Mouse (Mus musculus): Measurements from ENCODE around the gene Lrrc73. TPM values are rescaled to one million over a fixed set of nuclear protein-coding genes. Genes with fewer than 3 reads are reported as not detected.

Lrrc73 gene
- total and polyA plus RNA-seq, 3 experiments, result 0.21 to 0.70 (median 0.34) TPM

DNA sequence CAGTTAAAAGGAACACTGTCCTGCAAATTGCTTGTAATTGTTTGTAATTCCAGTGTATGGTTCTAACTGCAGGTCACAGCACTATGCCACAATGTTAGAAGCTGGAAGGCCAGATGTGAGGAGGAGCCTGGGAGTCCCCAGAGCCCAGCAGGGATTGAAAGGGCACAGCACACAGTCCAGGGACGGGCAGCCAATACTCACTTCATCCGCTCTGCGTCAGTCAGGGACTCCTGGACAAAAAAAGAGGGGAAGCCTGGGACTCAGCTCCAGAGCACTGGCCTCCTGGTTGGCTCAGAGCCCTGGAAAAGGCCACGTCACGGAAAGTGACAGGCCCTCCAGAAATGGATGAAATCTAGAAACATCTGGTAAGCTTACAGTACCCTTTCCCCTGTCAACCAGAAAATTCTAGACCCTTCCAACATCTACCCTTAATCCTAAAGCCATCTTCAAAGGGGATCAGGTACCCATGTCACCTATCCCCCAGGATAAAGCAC, 8.9 kb downstream of the Lrrc73 start:
- no peak for DNase-seq
- Histone ChIP-seq H3K27me3 (ENCODE audit: control insufficient read depth, insufficient read depth, low read length) (no peaks in the 10 kb centered on the region), H3K4me1 (ENCODE audit: control insufficient read depth, insufficient read depth, low read length) (no peaks in the 10 kb centered on the region; the same call in 1 of the 2 replicates), H3K79me2 (replicated peaks; ENCODE audit: control insufficient read depth, insufficient read depth, low read length) (peaks cover 1% of the 10 kb centered on the region; the same call in 1 of the 2 replicates), H3K4me3 (no peak overlapping the region), H3K27ac (no peak overlapping the region; the same call in 1 of the 2 replicates), H3K9ac (ENCODE audit: low read depth, low read length) (no peak overlapping the region), H3K36me3 (ENCODE audit: control insufficient read depth, insufficient read depth, low read length) (no peaks in the 10 kb centered on the region)
- no peak for TF ChIP-seq CTCF (IDR thresholded peaks at IDR 0.05)
- TF ChIP-seq POLR2A (IDR thresholded peaks at IDR 0.05; ENCODE audit: insufficient read depth, low read depth, low read length), result no peak
- no peak for TF ChIP-seq EP300 (IDR thresholded peaks at IDR 0.05; ENCODE audit: insufficient read depth, low read depth, low read length)
- intact Hi-C loops (cut with DNase I), result no loop called here
- 53% methylated on average over 5 of the region's 5 CpGs for WGBS

DNA sequence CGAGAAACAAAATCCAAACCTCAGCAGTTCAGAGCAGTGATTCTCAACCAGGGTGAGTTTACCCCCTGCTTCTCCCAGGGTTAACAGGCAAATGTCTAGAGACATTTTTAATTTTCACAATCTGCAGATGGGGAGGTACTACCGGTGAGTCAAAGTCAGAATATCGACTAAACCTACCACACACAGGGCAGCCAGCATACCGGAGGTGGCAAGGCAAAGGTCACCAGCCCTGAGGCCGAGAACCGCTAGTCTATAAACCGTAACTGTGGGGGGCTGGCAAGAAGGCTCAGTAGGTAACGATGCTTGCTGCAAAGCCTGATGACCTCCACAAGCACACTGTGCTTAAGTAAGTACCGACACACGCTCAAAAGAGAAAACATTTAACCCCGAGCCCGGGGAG, 12.2 kb downstream of the Lrrc73 start:
- peaks cover 1% of the 10 kb centered on the region; the same call in 1 of the 2 replicates for H3K79me2 ChIP-seq (replicated peaks; ENCODE audit: control insufficient read depth, insufficient read depth, low read length)

DNA sequence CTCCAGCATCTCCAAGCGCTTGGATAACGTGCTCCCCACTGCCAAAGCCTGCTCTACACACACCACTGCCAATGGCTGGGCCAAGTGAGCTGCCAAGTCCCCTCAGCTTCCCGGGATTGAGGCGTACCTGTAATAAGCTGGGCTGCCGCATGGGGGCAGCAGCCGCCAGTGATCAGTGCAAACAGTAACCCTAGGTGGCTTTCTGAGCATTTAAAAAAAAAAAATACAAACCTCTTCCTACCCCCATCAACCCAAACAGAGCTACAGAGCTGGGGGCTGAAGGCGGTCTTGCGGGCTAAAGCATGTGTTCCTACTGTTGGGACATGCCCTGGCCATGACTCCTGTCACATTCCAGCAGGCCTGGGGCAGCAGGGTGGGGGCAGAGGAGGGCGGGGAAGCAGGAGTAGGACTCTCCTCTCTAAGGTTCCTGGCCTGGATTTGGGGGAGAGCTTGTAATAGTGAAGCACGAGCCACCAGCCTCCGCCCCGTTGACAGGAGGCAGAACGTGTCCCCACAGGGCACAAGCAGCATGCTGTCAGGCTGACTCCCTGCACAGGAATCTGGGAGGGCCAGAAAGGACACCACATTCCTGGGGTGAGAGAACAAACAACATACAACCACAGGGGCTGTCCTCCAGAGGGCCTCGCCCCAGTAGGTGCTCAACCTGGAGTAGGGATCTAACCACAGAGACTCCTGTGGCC, 12.7 kb downstream of the Lrrc73 start:
- no peaks in the 10 kb centered on the region for H3K27me3 ChIP-seq (ENCODE audit: control insufficient read depth, insufficient read depth, low read length)
- 0 out of 2 replicates have a peak overlapping the region, but pooled peaks have one; percentile 2 for H3K27ac ChIP-seq
- peak; percentile 81 to 89 for DNase-seq
- intact Hi-C loops (cut with DNase I), result loop anchor here (1.0 to 5.0 kb wide), 2 partner anchors 32 to 116 kb away; partner anchors contain the start of gene Zfp318
- H3K36me3 ChIP-seq (ENCODE audit: control insufficient read depth, insufficient read depth, low read length), result no peaks in the 10 kb centered on the region
- peaks cover 9% of the 10 kb centered on the region for H3K4me1 ChIP-seq (ENCODE audit: control insufficient read depth, insufficient read depth, low read length)
- H3K9ac ChIP-seq (ENCODE audit: low read depth, low read length), result no peak overlapping the region
- H3K4me3 ChIP-seq, result no peak overlapping the region
- H3K79me2 ChIP-seq (replicated peaks; ENCODE audit: control insufficient read depth, insufficient read depth, low read length), result peaks cover 1% of the 10 kb centered on the region; the same call in 1 of the 2 replicates
- WGBS, result 19% methylated on average over 14 of the region's 14 CpGs
- peak; percentile 78; the same call in 1 of the 2 replicates for TF ChIP-seq EP300 (IDR thresholded peaks at IDR 0.05; ENCODE audit: insufficient read depth, low read depth, low read length)
- peak; percentile 99 for TF ChIP-seq CTCF (IDR thresholded peaks at IDR 0.05)
- TF ChIP-seq POLR2A (IDR thresholded peaks at IDR 0.05; ENCODE audit: insufficient read depth, low read depth, low read length), result no peak

More for the DNA sequence above, 12.2 kb downstream of the Lrrc73 start:
- Histone ChIP-seq H3K9ac (ENCODE audit: low read depth, low read length) (no peak overlapping the region), H3K27ac (no peak overlapping the region), H3K4me3 (no peak overlapping the region), H3K36me3 (ENCODE audit: control insufficient read depth, insufficient read depth, low read length) (no peaks in the 10 kb centered on the region), H3K4me1 (ENCODE audit: control insufficient read depth, insufficient read depth, low read length) (peaks cover 8% of the 10 kb centered on the region), H3K27me3 (ENCODE audit: control insufficient read depth, insufficient read depth, low read length) (no peaks in the 10 kb centered on the region)
- intact Hi-C loops (cut with DNase I), result loop anchor here (5.0 kb wide), 1 partner anchor 117 kb away; the partner anchor contains the start of gene Zfp318
- 81% methylated on average over 12 of the region's 12 CpGs for WGBS
- TF ChIP-seq POLR2A (IDR thresholded peaks at IDR 0.05; ENCODE audit: insufficient read depth, low read depth, low read length) (no peak), CTCF (IDR thresholded peaks at IDR 0.05) (no peak), EP300 (IDR thresholded peaks at IDR 0.05; ENCODE audit: insufficient read depth, low read depth, low read length) (no peak)
- DNase-seq, result no peak

DNA sequence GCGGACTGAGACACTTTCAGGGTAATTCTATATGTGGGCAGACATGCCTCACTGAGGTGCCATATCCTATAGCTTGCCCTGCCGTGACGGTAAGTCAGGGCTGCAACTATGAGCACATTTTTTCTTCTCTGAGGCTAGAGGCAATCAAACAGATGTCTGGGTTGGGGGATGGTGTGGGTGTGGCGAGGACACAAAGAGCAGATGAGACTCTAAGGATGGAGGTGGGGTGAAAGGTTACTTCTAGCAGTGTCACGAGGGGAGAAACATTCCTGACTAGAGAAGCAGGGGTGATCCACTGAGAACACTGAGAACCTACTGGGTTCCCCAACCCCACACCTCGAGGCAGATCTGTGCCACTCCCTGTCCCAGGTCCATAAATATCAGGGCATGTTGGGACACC, 13.7 kb downstream of the Lrrc73 start:
- Histone ChIP-seq H3K9ac (ENCODE audit: low read depth, low read length) (no peak overlapping the region), H3K4me1 (ENCODE audit: control insufficient read depth, insufficient read depth, low read length) (peaks cover 10% of the 10 kb centered on the region), H3K79me2 (replicated peaks; ENCODE audit: control insufficient read depth, insufficient read depth, low read length) (peaks cover 1% of the 10 kb centered on the region; the same call in 1 of the 2 replicates), H3K4me3 (no peak overlapping the region), H3K27me3 (ENCODE audit: control insufficient read depth, insufficient read depth, low read length) (no peaks in the 10 kb centered on the region), H3K27ac (no peak overlapping the region), H3K36me3 (ENCODE audit: control insufficient read depth, insufficient read depth, low read length) (no peaks in the 10 kb centered on the region)
- TF ChIP-seq CTCF (IDR thresholded peaks at IDR 0.05), result no peak
- TF ChIP-seq POLR2A (IDR thresholded peaks at IDR 0.05; ENCODE audit: insufficient read depth, low read depth, low read length), result no peak
- no peak for TF ChIP-seq EP300 (IDR thresholded peaks at IDR 0.05; ENCODE audit: insufficient read depth, low read depth, low read length)
- WGBS, result 77% methylated on average over 6 of the region's 6 CpGs
- intact Hi-C loops (cut with DNase I), result loop anchor here (1.0 to 5.0 kb wide), 2 partner anchors 31 to 115 kb away; partner anchors contain the start of gene Zfp318
- no peak for DNase-seq

DNA sequence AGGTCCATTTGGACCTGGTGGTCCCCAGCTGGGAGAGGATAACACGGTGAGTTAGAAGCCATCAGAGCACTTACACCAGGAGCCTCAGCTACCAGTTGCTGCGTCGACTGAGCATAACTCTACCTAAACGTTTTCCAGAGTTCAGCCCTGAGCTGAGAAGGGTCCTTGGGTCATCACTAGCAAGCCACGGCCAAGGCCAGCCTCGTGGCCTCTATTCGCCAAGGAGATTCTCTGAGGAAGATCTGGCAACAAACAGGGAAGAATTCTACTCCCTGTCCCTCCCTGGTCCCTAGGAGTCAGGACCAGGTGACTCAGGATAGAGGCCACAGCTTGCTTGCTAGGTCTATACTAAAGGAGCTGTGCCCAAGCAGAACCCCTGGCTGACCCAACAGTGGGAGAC, 14.2 kb downstream of the Lrrc73 start:
- H3K9ac ChIP-seq (ENCODE audit: low read depth, low read length), result no peak overlapping the region
- H3K27ac ChIP-seq, result no peak overlapping the region
- WGBS, result 75% methylated on average over 7 of the region's 7 CpGs
- H3K79me2 ChIP-seq (replicated peaks; ENCODE audit: control insufficient read depth, insufficient read depth, low read length), result peaks cover 1% of the 10 kb centered on the region; the same call in 1 of the 2 replicates
- H3K4me1 ChIP-seq (ENCODE audit: control insufficient read depth, insufficient read depth, low read length), result peaks cover 12% of the 10 kb centered on the region
- TF ChIP-seq CTCF (IDR thresholded peaks at IDR 0.05) (no peak), EP300 (IDR thresholded peaks at IDR 0.05; ENCODE audit: insufficient read depth, low read depth, low read length) (no peak), POLR2A (IDR thresholded peaks at IDR 0.05; ENCODE audit: insufficient read depth, low read depth, low read length) (no peak)
- no peak for DNase-seq
- H3K4me3 ChIP-seq, result no peak overlapping the region
- no peaks in the 10 kb centered on the region for H3K27me3 ChIP-seq (ENCODE audit: control insufficient read depth, insufficient read depth, low read length)
- intact Hi-C loops (cut with DNase I), result loop anchor here (5.0 kb wide), 1 partner anchor 115 kb away; the partner anchor contains the start of gene Zfp318
- no peaks in the 10 kb centered on the region for H3K36me3 ChIP-seq (ENCODE audit: control insufficient read depth, insufficient read depth, low read length)
